Mouse (Mus musculus) ZHBTc4 (cell line): ENCODE measurements at regions not wholly inside any gene's neighbourhood (a gene's known extent, or its start where the extent isn't known, plus 50 kb on each side); places are given as distances from the start of the nearest gene placed in this dataset.

Source experiments
- DNase-seq: peaks from one replicate; pipeline ENCODE4 v3.0.0-alpha.2; 2011; ENCODE audit warnings: low read depth, low spot score

GRCm38 (mm10) chr17:59429189-59429588 is 416.0 kb upstream of the Nudt12 start:
- no peak for DNase-seq

- no peak for DNase-seq
These were observed 408.3 kb upstream of the Nudt12 start for GRCm38 (mm10) chr17:59421489-59421888.

DNA sequence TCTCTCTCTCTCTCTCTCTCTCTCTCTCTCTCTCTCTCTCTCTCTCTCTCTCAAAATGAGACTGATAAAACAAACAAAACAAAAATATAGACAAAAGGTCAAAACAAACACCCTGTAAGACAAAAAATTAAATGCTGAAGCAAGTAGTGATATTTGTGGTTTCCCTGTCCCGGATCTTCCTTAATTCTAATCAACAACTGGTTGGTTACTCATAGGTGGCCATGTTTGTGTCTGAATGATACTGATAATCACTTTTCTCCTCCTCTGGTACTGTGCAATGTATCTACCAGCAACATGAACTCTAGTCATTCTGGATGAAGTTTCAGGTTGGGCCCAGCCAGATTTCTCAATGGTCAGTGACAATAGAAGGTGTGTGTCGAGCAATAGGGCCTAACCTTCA is 396.1 kb upstream of the Nudt12 start:
- DNase-seq, result no peak

GRCm38 (mm10) chr17:59404525-59404924 is 391.4 kb upstream of the Nudt12 start:
- DNase-seq, result no peak

GRCm38 (mm10) chr17:59397404-59397803 is 384.2 kb upstream of the Nudt12 start:
- no peak for DNase-seq

DNA sequence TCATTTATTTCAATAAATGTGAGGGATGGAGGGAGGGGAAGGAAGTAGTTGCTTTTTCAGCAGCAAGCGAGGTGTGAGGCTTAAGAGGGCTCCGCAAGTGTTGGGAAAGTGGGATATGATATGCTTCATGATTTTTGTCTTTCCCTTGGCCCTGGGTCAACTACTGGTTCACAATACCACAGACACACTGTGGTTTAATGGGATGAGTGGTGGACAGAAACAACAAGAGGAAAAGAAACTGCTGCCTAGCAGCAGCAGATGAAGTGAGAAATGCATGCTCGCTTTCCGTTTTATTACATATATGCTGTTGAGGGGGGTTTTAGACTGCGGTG is 369.9 kb upstream of the Nudt12 start:
- DNase-seq, result no peak

DNA sequence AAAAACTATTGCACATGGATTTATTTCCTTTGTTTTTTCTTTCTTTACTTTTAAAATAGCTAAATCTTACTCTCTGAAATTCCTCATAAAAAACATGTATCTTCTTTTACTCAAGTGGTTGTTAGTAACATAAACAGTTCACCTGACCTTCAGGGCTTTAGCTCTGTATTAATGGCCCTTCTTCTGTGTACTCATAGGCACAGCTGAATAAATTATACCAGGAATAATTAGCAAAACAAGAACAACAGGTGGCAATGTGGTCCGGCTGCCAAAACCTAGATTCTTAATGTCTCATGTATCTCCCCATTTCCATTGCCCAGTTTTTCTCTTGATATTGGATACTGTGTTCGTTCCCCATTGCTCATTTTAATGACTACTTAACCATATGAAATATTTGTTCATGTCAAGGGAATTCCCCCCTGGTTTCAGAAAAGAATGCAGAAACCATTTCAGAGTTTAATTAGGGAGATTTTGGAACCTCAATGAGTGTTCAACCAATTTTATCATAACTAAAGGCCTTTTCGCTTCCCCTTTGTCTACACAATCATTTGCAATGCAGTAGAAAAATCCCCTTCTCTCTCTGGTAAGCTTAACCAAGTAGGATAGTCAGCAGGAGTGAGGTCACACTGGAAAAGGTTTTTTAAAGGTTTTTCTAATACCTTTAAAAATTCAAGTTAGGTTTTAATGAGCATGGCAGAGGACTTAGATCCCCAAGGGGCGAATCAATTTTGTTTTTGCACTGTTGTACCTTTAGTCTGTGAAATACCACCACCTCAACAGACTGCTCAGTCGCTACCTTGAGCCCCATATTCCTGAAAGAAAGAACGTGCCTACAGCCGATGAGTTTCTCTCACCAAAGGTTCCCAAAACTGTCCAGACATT is 369.3 kb upstream of the Nudt12 start:
- DNase-seq, result no peak

- no peak for DNase-seq
These were observed 360.4 kb upstream of the Nudt12 start for GRCm38 (mm10) chr17:59373505-59374106.

GRCm38 (mm10) chr17:59369624-59370541 is 356.7 kb upstream of the Nudt12 start:
- no peak for DNase-seq

DNA sequence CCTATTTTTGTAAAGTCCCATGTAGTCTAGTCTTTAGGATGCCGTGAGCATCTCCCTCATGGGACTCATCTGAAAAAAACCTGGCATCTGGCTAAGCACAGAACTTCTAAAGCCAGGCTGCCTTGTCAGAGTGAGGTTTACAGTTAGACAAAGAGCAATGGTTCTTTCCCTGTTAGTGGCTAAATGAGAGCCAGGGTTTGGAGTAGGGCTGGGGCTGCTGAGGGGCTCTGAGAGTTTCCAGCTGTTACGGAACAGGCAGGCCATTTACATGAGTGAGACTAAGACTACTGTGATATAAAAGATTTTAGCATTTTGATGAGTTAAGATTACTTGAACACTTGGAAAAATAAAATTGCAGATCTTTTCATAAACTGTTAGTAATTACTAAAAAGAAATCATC is 352.2 kb upstream of the Nudt12 start:
- DNase-seq, result no peak

DNA sequence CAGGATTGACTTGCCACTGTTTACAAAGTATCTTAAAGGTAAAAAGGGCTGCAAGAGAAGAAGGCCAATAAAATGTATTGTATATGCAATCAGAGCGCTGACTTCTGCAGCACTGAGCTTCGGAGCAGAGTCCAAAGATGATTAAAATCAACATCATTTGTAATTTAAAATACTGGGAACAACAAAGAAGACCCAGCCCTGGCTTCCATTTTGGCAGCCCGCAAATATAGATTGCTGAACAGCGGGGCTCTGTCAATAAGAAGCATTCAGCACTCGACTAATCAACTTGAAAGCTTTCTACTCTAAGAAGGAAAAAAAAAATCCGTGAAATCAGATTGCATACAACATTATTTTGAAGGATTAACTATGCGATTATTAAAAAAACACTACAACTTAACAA is 348.9 kb upstream of the Nudt12 start:
- DNase-seq, result no peak

DNA sequence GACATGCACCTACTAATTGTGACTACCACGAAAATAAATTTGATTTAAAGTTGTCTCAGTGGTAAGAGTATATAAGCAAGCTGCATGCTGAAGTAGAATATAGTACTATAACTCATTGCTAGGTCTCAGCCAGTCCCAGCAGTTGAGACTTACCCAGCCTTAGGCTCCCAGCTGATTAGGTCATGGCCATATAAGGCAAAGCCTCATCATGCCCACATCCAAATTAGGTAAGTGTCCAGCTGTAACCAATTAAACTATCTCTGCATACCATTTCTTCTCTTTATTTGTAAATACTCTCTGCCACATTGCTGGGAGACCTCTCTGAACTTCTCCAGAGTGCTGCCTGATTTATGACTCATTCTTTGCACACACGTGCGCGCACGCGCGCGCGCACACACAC is 347.9 kb upstream of the Nudt12 start:
- no peak for DNase-seq

- DNase-seq, result no peak
These were observed 346.3 kb upstream of the Nudt12 start for GRCm38 (mm10) chr17:59359503-59359902.

GRCm38 (mm10) chr17:59345526-59345925 is 332.4 kb upstream of the Nudt12 start:
- DNase-seq, result no peak

- DNase-seq, result no peak
These were observed 284.8 kb upstream of the Nudt12 start for GRCm38 (mm10) chr17:59297939-59298338.

DNA sequence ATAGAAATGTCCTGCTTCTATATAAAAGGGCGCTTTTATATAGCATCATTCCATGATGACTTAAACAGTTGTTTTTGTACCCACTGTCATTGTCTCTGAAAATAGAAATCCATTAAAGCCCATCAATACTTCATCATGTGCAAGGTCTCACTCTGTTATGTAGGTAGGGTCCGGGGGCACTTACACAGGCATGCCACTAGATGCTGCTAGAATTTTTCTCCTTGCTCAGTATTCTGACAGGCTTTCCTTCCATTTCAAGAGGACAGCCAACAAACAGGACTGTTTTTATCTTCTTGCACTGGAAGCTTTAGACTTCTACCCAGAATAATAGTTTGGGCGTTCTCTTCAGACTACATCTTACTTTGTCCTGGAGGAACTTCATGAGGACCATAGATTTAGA is 268.2 kb upstream of the Nudt12 start:
- peak; percentile 7 for DNase-seq

DNA sequence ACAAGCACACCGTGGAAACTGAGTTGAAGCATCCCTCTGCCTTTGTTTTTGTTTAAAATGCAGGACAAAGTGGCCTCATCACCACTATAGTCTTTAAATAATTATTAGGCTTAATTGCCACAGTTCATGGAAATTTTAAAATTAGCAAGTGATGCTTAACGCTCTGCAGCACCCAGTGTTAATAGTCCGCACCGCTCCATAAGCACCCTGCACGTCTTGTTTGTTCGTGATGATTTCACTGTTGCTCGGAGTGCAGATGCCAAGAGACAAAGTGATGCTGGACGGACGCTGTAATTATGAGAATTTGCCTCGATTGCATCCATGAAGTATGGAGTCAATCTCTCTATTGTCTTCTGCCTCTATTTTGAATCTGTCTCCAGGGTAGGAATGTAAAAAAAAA is 266.6 kb upstream of the Nudt12 start:
- no peak for DNase-seq

DNA sequence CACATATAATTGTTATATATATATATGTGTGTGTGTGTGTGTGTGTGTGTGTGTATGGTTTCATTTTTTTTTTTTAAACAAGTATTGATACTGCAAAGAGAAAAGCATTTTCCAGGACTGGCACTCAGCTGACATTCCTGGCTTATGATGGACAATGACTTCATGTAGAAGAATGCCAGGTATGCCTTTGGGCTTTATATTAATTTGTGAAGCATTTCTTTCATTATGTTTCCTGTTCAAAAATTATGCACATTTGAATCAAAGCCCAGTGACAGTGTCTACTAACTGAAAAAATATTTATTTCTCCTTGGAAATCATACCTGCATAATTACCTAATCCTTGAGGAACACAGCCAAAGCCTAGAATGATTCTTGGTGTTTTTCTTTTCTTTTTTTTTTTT is 256.4 kb upstream of the Nudt12 start:
- no peak for DNase-seq

GRCm38 (mm10) chr17:59249000-59249399 is 235.8 kb upstream of the Nudt12 start:
- no peak for DNase-seq

- DNase-seq, result no peak
These were observed 219.1 kb upstream of the Nudt12 start for GRCm38 (mm10) chr17:59232251-59232650.
